Mouse (Mus musculus) MEL (cell line): ENCODE results near the gene Sult1a1. TPM values are rescaled to one million over a fixed set of nuclear protein-coding genes. Genes with fewer than 3 reads are reported as not detected.

Experiments
- DNase-seq: peaks from one replicate; pipeline ENCODE4 v3.0.0; 2011; ENCODE audit warnings: low read depth, low spot score
- H3K27ac ChIP-seq: 2 replicates; pipeline ENCODE4 v1.5.1; 2012; ENCODE audit warnings: low read depth, mild to moderate bottlenecking, control low read depth, low read length, moderate library complexity; ENCODE audit not compliant: control insufficient read depth
- H3K27me3 ChIP-seq, 2 experiments: fragments of 150-350 bp in 1 of 2; sonication (generic) in 1 of 2; 2 replicates each; pipeline ENCODE4 v1.6.1; 2012; ENCODE audit warnings: low read length in 2 of 2, mild to moderate bottlenecking in 2 of 2, improper control_type of control experiment in 1 of 2, moderate library complexity in 1 of 2; ENCODE audit not compliant: insufficient read depth in 2 of 2, control insufficient read depth in 1 of 2
- H3K36me3 ChIP-seq, 2 experiments: 2 replicates each; pipeline ENCODE4 v1.6.1; 2012 to 2014; ENCODE audit warnings: low read length in 2 of 2, improper control_type of control experiment in 1 of 2, inconsistent platforms in 1 of 2, mild to moderate bottlenecking in 1 of 2; ENCODE audit not compliant: insufficient read depth in 2 of 2, control insufficient read depth in 1 of 2
- H3K4me1 ChIP-seq, 2 experiments: fragments of 150-350 bp in 1 of 2; sonication (generic) in 1 of 2; 2 replicates each; pipeline ENCODE4 v1.6.1; 2012; ENCODE audit warnings: low read length in 2 of 2, improper control_type of control experiment in 1 of 2, mild to moderate bottlenecking in 1 of 2; ENCODE audit not compliant: insufficient read depth in 2 of 2, control insufficient read depth in 1 of 2
- H3K4me3 ChIP-seq, 2 experiments: fragments of 150-350 bp in 1 of 2; sonication (generic) in 1 of 2; 2 replicates each; pipeline ENCODE4 v1.5.1; 2012; ENCODE audit warnings: low read depth in 2 of 2, low read length in 2 of 2, mild to moderate bottlenecking in 2 of 2, moderate library complexity in 2 of 2, control low read depth in 1 of 2, improper control_type of control experiment in 1 of 2; ENCODE audit not compliant: control insufficient read depth in 1 of 2, insufficient read depth in 1 of 2
- H3K79me2 ChIP-seq: 2 replicates; pipeline ENCODE4 v1.6.1; 2012; ENCODE audit warnings: mild to moderate bottlenecking, low read length, moderate library complexity; ENCODE audit not compliant: control insufficient read depth, poor library complexity, insufficient read depth
- H3K9ac ChIP-seq: 2 replicates; pipeline ENCODE4 v1.6.1; 2012; ENCODE audit warnings: low read depth, mild to moderate bottlenecking, control low read depth, low read length, moderate library complexity; ENCODE audit not compliant: control insufficient read depth, poor library complexity, severe bottlenecking
- H3K9me3 ChIP-seq: fragments of 150-350 bp; sonication (generic); replicated peaks from 2 replicates; pipeline ENCODE4 v1.6.1; 2012; ENCODE audit warnings: mild to moderate bottlenecking, low read length, improper control_type of control experiment, moderate library complexity; ENCODE audit not compliant: insufficient read depth
- BHLHE40 ChIP-seq: IDR thresholded peaks from 2 replicates; pipeline ENCODE4 v1.6.1; 2012; ENCODE audit warnings: low read depth, mild to moderate bottlenecking, inconsistent platforms, low read length, improper control_type of control experiment, borderline replicate concordance
- CHD2 ChIP-seq: IDR thresholded peaks from 2 replicates; pipeline ENCODE4 v1.6.1; 2011; ENCODE audit warnings: low read length, improper control_type of control experiment
- E2F4 ChIP-seq: IDR thresholded peaks from 2 replicates; pipeline ENCODE4 v1.6.1; 2011; ENCODE audit warnings: low read depth, low read length, improper control_type of control experiment, borderline replicate concordance
- EP300 ChIP-seq, 2 experiments: IDR thresholded peaks; 2 replicates each; pipeline ENCODE4 v1.6.1; 2011; ENCODE audit warnings: improper control_type of control experiment in 2 of 2, low read length in 2 of 2, low read depth in 1 of 2, mild to moderate bottlenecking in 1 of 2
- ETS1 ChIP-seq: IDR thresholded peaks from 2 replicates; pipeline ENCODE4 v1.6.1; 2012; ENCODE audit warnings: low read depth, mild to moderate bottlenecking, inconsistent platforms, low read length, improper control_type of control experiment, moderate library complexity
- GABPA ChIP-seq: IDR thresholded peaks from 2 replicates; pipeline ENCODE4 v1.6.1; 2012; ENCODE audit warnings: low read depth, mild to moderate bottlenecking, inconsistent platforms, low read length, improper control_type of control experiment, moderate library complexity
- GATA1 ChIP-seq: IDR thresholded peaks from 2 replicates; pipeline ENCODE4 v1.6.1; 2011; ENCODE audit warnings: low read depth, low read length, improper control_type of control experiment
- JUND ChIP-seq: IDR thresholded peaks from 2 replicates; pipeline ENCODE4 v1.6.1; 2011; ENCODE audit warnings: low read depth, mild to moderate bottlenecking, improper control_type of control experiment, low read length
- MEF2A ChIP-seq: IDR thresholded peaks from 2 replicates; pipeline ENCODE4 v1.6.1; 2014; ENCODE audit warnings: low read depth, mild to moderate bottlenecking, inconsistent platforms, low read length, improper control_type of control experiment; ENCODE audit not compliant: poor library complexity, insufficient replicate concordance, severe bottlenecking; ENCODE audit errors: extremely low read depth
- MYC ChIP-seq: IDR thresholded peaks from 2 replicates; pipeline ENCODE4 v1.6.1; 2011; ENCODE audit warnings: low read depth, mild to moderate bottlenecking, low read length, improper control_type of control experiment, moderate library complexity
- NELFE ChIP-seq: IDR thresholded peaks from 2 replicates; pipeline ENCODE4 v1.6.1; 2011; ENCODE audit warnings: low read depth, low read length, improper control_type of control experiment
- RAD21 ChIP-seq: IDR thresholded peaks from 2 replicates; pipeline ENCODE4 v1.6.1; 2011; ENCODE audit warnings: mild to moderate bottlenecking, low read depth, low read length, improper control_type of control experiment
- RCOR1 ChIP-seq: IDR thresholded peaks from 2 replicates; pipeline ENCODE4 v1.6.1; 2012; ENCODE audit warnings: low read depth, mild to moderate bottlenecking, inconsistent platforms, low read length, improper control_type of control experiment
- SMC3 ChIP-seq: IDR thresholded peaks from 2 replicates; pipeline ENCODE4 v1.6.1; 2011; ENCODE audit warnings: low read depth, low read length, improper control_type of control experiment
- TCF12 ChIP-seq: IDR thresholded peaks from 2 replicates; pipeline ENCODE4 v1.6.1; 2014; ENCODE audit warnings: low read depth, mild to moderate bottlenecking, inconsistent platforms, low read length, improper control_type of control experiment, moderate library complexity
- USF2 ChIP-seq, 2 experiments: IDR thresholded peaks; 2 replicates each; pipeline ENCODE4 v1.6.1; 2011 to 2012; ENCODE audit warnings: improper control_type of control experiment in 2 of 2, low read length in 2 of 2, borderline replicate concordance in 1 of 2, inconsistent platforms in 1 of 2, low read depth in 1 of 2, mild to moderate bottlenecking in 1 of 2; ENCODE audit not compliant: insufficient read depth in 1 of 2
- ZC3H11A ChIP-seq: IDR thresholded peaks from 2 replicates; pipeline ENCODE4 v1.6.1; 2012; ENCODE audit warnings: low read depth, mild to moderate bottlenecking, inconsistent platforms, low read length, improper control_type of control experiment
- ZKSCAN1 ChIP-seq: IDR thresholded peaks from 2 replicates; pipeline ENCODE4 v1.6.1; 2012; ENCODE audit warnings: low read depth, mild to moderate bottlenecking, inconsistent platforms, low read length, improper control_type of control experiment, moderate library complexity
- ZNF384 ChIP-seq: IDR thresholded peaks from 2 replicates; pipeline ENCODE4 v1.6.1; 2012; ENCODE audit warnings: low read depth, mild to moderate bottlenecking, inconsistent platforms, low read length, improper control_type of control experiment
- polyA plus RNA-seq, 2 experiments: library from polyadenylated mRNA; stranded (reverse) in 1 of 2; unstranded in 1 of 2; fragments of >175 nt in 1 of 2; fragments of >200 nt in 1 of 2; gene quantifications; 2 replicates each; pipeline versions ENCODE4 v1.2.1 to v1.2.4; 2012; ENCODE audit warnings: low replicate concordance in 2 of 2, low read depth in 1 of 2; ENCODE audit not compliant: insufficient read length in 2 of 2, insufficient read depth in 1 of 2, missing spikeins in 1 of 2
- total RNA-seq: library from RNA; depleted of rRNA; stranded (reverse); fragments of 300-350 nt; gene quantifications from 2 replicates; pipeline ENCODE4 v1.2.3, GENCODE M21; 2012

Gene Sult1a1
- total and polyA plus RNA-seq, 3 experiments = 0.36 TPM; not detected in 2

DNA sequence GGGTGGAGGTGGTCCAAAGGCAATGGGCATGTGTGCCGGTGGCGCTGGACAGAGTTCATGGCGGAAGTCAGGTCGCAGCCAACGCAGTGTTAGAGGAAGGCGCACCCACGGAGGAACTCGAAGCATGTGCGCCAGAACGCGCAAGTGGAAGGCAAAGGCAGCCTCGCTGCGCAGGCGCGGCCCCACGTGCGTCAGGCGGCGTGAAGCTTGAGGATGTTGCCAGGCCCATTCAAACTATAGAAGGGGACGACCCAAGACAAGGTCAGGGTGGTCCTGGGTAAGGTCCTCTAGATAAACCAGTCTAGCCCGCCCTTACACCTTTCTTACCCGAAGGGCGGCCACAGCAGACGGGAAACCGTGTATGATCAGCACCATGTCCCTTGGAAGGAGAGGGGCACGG is 16.2 kb upstream of the Sult1a1 start:
- H3K9ac ChIP-seq = no peak overlapping the region
- TF ChIP-seq RAD21 = no peak
- no peak for TF ChIP-seq ETS1
- no peak for TF ChIP-seq EP300 (IDR thresholded peaks at IDR 0.05; ENCODE audit: low read depth in 1 of 2, low read length in 2 of 2)
- no peak for TF ChIP-seq TCF12
- no peak for TF ChIP-seq GABPA
- TF ChIP-seq JUND = no peak
- no peak for TF ChIP-seq E2F4
- no peak for TF ChIP-seq SMC3
- TF ChIP-seq, all 39 proteins: peak for 0
- Histone ChIP-seq H3K27me3 (no peaks in the 10 kb centered on the region), H3K4me1 (peaks cover 0 to 11% of the 10 kb centered on the region in 2 experiments; a peak in 2 of 4 replicates), H3K36me3 (peaks cover 0 to 12% of the 10 kb centered on the region in 2 experiments; a peak in 2 of 4 replicates), H3K27ac (no peak overlapping the region), H3K4me3 (no peak overlapping the region), H3K79me2 (peaks cover 19% of the 10 kb centered on the region), H3K9me3 (no peaks in the 10 kb centered on the region)
- no peak for DNase-seq

DNA sequence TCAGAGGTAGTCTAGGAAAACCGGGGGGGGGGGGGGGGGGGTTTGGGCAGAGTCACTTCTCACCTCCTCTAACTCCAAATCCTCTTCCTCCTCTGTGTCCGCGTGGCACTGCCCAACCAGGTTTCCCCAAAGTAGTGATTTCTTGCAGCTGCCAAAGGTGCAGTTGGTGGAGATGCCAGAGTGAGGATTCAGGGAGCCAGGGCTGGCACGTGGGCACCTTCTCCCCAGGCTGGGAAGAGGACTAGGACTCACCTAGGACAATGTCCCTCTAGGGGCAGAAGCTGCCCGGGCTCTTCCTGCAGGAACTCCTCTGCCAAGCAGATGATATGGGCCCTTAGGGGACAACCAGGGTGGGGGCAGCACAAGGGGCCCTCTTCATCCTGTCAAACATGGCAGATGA is 15.4 kb upstream of the Sult1a1 start:
- Histone ChIP-seq H3K79me2 (peaks cover 12% of the 10 kb centered on the region), H3K27ac (no peak overlapping the region), H3K4me3 (no peak overlapping the region), H3K36me3 (peaks cover 0 to 5% of the 10 kb centered on the region in 2 experiments; a peak in 2 of 4 replicates), H3K4me1 (peaks cover 0 to 5% of the 10 kb centered on the region in 2 experiments; a peak in 1 of 4 replicates), H3K27me3 (no peaks in the 10 kb centered on the region), H3K9ac (no peak overlapping the region), H3K9me3 (no peaks in the 10 kb centered on the region)
- no peak for DNase-seq
- TF ChIP-seq ZNF384 (no peak), MYC (no peak), ZC3H11A (no peak), BHLHE40 (no peak), GATA1 (no peak), MEF2A (no peak), USF2 (IDR thresholded peaks at IDR 0.05; ENCODE audit: borderline replicate concordance in 1 of 2, insufficient read depth in 1 of 2, low read depth in 1 of 2, low read length in 2 of 2) (no peak), GABPA (no peak), CHD2 (no peak), NELFE (no peak), ZKSCAN1 (no peak), RCOR1 (no peak)
